Mouse (Mus musculus): Measurements from ENCODE around the gene Ctnnd2. TPM values are rescaled to one million over a fixed set of nuclear protein-coding genes. Genes with fewer than 3 reads are reported as not detected.

Gene Ctnnd2
- total RNA-seq, 2 experiments from 2014 or later: 0.26 to 0.51 TPM

GRCm38 (mm10) chr15:30632113-30632735 lies 459.8 kb downstream of the Ctnnd2 start:
- peak; percentile 69 for ATAC-seq (ENCODE audit: poor library complexity, severe bottlenecking)

GRCm38 (mm10) chr15:30633917-30634316 lies 461.5 kb downstream of the Ctnnd2 start:
- ATAC-seq (ENCODE audit: poor library complexity, severe bottlenecking): no peak

DNA sequence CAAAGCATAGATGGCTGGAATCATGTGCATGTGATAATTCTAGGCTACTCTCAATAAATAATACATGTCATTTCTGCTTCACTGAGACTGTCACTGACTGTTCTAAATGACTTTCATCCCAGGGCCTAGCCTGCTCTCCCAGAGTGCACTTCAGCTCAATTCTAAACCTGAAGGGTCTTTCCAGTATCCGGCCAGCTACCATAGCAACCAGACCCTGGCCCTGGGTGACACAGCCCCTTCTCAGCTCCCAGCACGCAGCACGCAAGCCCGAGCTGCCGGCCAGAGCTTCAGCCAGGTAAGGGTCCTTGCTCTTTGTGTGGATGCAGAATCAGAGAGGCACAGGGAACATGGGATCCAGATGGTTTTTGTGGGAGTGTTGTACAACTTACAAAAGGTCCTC lies 462.1 kb downstream of the Ctnnd2 start:
- ATAC-seq (ENCODE audit: poor library complexity, severe bottlenecking): no peak

GRCm38 (mm10) chr15:30640651-30641050 lies 468.3 kb downstream of the Ctnnd2 start:
- ATAC-seq (ENCODE audit: poor library complexity, severe bottlenecking): no peak

GRCm38 (mm10) chr15:30645688-30646087 lies 473.3 kb downstream of the Ctnnd2 start:
- no peak for ATAC-seq (ENCODE audit: poor library complexity, severe bottlenecking)

- peak; percentile 29 for ATAC-seq (ENCODE audit: poor library complexity, severe bottlenecking)
Observed at GRCm38 (mm10) chr15:30646501-30647431, 474.4 kb downstream of the Ctnnd2 start.

DNA sequence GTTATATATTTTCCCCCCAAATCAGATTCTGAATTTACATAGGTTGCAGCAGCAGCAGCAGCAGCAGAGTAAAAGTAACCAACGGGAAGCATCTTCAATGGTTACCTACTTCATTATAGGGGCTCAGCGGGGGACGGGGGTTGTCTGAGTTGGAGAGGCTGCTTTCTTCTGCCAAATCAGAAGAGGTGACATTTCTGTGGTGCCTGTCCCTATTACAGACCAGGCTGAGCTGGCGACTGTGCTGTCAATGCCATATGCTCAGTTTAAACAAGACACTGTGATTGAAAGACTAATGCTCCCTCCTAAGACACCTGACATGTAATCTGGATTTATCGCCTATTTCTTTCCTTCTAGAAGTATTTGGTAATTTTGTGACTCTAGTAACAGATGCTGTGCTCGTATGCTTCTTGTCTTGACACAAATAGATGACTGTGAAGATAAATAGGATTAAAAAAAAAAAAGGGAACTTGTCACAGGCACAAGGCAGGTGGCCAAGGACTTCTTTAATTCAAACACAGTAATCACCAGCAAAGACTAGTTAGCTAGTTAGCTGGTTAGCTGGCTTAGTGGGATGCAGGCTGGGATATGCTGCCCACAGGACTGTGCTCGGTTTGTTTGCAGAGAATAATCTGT lies 475.4 kb downstream of the Ctnnd2 start:
- no peak for ATAC-seq (ENCODE audit: poor library complexity, severe bottlenecking)

- ATAC-seq (ENCODE audit: poor library complexity, severe bottlenecking): peak; percentile 72
Observed at GRCm38 (mm10) chr15:30649964-30650363, 477.6 kb downstream of the Ctnnd2 start.

GRCm38 (mm10) chr15:30655433-30655832 lies 483.0 kb downstream of the Ctnnd2 start:
- no peak for ATAC-seq (ENCODE audit: poor library complexity, severe bottlenecking)

DNA sequence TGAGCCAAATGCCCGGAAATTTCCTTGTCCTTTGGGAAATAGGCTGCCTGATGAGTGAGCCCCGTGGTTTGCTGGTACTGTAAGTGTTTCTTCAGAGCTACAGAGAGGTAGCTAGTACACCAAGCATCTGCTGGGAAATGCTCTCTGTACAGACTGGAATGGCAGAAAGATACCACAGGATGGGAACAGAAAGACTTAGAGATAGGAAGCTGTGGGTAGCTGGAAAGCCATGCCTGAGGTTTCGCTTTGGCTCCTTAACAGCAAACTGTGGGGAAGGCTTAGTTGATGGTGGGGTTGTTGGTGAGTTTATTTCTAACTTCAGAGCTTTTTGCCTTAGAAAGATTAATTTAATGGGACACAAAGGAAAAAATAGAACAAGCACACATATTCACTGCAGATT lies 485.2 kb downstream of the Ctnnd2 start:
- no peak for ATAC-seq (ENCODE audit: poor library complexity, severe bottlenecking)

DNA sequence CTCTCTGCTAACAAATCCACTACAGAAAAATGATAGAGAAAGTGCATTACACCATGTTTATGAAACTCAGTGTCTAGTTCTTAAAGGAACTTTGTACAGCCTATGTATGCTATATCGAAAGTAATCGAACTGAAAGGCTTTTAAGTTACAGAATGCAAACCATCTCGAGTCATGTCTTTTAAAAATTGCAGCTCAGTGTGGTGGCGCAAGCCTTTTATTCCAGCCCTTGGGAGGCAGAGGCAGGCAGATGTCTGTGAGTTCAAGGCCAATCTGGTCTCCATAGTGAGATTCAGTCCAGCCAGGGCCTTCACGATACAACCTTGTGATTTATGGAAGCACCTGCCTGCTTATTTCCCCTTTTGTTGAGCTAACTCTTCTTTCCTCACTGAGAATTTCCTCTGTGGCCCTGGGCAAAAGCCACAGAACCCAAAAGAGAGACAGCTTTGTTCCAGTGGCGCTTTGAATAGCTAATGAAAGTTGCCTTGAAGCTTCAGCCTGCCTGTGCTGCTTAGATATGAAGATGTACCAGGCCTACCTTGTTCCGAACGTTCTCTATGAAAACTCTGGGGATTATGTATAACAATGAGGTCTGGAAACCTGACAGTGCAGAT lies 488.3 kb downstream of the Ctnnd2 start:
- ATAC-seq (ENCODE audit: poor library complexity, severe bottlenecking): peak; percentile 82

GRCm38 (mm10) chr15:30661689-30662422 lies 489.5 kb downstream of the Ctnnd2 start:
- ATAC-seq (ENCODE audit: poor library complexity, severe bottlenecking): no peak

DNA sequence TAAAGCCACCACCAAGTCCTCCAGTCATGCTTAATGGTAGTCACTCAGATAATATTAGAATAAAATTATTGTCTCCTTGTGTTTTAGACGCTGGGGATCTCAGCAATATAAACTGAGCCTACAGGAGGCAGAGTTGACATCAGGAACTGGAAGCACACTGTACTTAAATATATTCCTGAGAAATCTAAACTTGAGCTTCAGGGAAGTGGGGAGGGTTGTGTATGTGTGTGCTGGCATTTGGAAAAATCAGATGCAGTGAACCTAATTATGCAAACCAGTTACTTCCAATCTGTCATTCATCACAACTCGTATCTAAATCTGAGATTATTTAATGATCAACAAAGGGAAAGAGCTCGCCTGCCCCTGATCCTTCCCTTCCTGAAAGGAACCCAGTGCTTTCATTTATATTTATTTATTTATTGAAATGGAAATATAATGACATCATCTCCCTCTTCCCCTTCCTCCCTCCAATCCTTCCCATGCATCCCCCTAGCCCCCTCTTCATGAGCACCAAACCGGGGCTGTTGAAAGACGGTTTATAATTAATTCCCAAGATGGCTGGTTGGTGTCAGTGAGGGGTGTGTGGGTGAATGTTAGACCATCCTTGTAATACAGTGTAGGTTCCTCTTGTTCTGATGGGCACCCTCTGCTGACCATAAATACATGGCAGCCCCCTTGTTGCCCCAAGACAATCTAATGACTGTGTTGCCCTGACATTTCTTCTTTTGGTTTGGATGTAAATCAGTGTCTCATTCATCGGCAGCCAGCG lies 495.6 kb downstream of the Ctnnd2 start:
- no peak for ATAC-seq (ENCODE audit: poor library complexity, severe bottlenecking)

DNA sequence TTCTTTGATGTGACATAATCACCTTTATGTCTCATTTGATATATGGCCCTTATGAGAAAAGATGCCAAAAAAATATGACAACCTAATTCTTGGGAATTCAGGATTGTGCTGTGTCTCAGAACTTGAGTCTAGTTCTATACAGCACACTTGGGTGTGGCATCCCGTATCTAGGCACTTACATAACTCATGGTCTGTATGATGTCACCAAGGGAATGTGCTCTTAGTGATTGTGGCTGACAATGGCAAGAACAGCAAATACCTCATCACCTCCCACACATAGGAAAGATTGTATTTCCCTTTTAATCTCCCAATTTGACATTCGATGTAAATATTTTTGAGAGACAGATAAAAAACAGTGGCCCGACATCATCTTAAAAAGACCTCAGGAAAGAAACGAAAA lies 509.5 kb downstream of the Ctnnd2 start:
- ATAC-seq (ENCODE audit: poor library complexity, severe bottlenecking): no peak

DNA sequence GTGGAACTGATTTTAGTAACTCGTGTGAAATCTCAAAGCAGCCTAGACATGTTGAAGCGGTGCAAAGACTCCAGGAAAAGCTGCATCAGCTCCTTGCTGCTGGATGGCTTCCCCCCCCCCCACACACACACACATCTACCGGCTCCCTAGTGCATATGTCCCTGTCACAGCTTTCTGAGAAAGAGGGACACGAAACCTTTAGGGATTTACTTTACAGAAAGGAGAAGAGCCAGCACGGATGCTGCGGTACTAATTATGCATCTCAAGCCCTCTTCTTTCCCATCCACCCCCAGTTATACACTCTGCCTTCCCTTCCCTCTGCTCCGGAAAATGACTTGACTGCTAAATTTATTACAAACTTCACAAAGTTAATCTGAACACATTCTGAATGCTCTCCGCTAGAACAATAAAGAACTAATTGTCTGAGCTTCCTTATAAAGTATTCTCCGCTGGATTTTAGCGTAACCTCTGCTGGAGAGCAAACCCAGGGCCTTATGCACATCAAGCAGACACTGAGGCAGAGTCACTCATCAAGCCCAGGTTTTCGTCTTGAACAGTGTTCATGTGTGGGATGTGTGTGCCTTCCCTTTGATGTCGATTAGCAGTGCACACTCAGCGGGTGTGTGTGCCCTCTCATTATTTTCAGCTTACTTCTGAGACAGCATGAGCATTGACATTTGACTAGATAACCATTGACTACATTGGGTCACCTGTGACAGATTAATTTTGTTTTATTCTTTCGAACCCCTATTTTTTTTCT lies 510.1 kb downstream of the Ctnnd2 start:
- no peak for ATAC-seq (ENCODE audit: poor library complexity, severe bottlenecking)

DNA sequence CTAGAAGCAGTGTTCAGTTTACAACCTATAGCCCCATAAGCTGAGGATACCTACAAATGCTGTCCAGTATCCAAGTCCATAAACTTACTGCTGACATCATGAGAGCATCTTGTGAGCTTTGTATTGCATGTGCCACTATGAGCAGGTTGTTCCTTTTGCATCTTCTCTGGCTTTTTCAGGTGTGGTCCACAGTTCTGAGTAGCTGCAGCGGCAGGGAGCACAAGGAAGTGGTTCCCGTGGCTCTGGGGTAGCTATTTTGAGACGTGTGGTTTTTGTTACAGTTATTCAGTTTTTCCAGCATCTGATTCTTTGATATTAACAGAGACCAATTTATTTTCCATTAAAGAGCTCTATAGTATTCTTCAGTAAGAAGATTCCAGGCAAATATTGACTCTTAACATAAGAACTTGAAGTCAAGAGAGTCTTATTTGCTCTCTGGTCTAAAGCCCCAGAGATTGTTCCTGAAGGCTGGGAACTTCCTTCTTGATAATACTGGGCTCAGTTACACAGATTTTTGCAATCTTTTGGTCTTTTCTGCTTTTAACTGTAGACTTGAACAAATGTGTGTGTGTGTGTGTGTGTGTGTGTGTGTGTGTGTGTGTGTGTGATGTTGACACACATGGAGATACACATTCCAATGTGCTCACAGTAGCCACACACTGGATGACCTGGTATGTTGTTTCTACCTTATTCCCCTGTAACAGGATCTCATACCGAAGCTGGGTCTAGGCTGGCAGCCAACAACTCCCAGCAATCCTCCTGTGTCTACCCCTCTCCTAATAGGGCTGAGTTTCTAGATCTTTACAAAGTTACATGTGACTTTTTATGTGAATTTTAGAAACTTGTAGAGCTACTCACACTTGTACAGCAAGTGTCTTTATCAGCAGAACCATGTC lies 514.1 kb downstream of the Ctnnd2 start:
- ATAC-seq (ENCODE audit: poor library complexity, severe bottlenecking): 0 out of 2 replicates have a peak, but pooled peaks have one; percentile 52

GRCm38 (mm10) chr15:30693754-30694205 lies 521.4 kb downstream of the Ctnnd2 start:
- no peak for ATAC-seq (ENCODE audit: poor library complexity, severe bottlenecking)

GRCm38 (mm10) chr15:30694286-30694685 lies 521.9 kb downstream of the Ctnnd2 start:
- ATAC-seq (ENCODE audit: poor library complexity, severe bottlenecking): no peak

Data from megakaryocyte, adult 5-6 weeks (primary cell).